Mouse (Mus musculus): ENCODE data around the gene Slc1a7.

- TF ChIP-seq CTCF (IDR thresholded peaks at IDR 0.05; ENCODE audit: borderline replicate concordance, insufficient read depth, low read depth, low read length): no peak
- no peak for TF ChIP-seq POLR2A (IDR thresholded peaks at IDR 0.05; ENCODE audit: borderline replicate concordance, insufficient read depth, low read length)
Observed at GRCm38 (mm10) chr4:108015067-108015765, 47.1 kb downstream of the Slc1a7 start.

All from cerebellum, adult 2 months (tissue).